Mouse (Mus musculus): ENCODE data around the gene Tmem88.

Tmem88 gene

GRCm38 (mm10) chr11:69357690-69358089 is 40.3 kb downstream of the Tmem88 start:
- no peak for DNase-seq (ENCODE audit: low read depth)

GRCm38 (mm10) chr11:69356544-69356943 is 41.5 kb downstream of the Tmem88 start:
- no peak for DNase-seq (ENCODE audit: low read depth)
